Mouse (Mus musculus): ENCODE measurements at regions not wholly inside any gene's neighbourhood (a gene's known extent, or its start where the extent isn't known, plus 50 kb on each side); places are given as distances from the start of the nearest gene placed in this dataset.

DNA sequence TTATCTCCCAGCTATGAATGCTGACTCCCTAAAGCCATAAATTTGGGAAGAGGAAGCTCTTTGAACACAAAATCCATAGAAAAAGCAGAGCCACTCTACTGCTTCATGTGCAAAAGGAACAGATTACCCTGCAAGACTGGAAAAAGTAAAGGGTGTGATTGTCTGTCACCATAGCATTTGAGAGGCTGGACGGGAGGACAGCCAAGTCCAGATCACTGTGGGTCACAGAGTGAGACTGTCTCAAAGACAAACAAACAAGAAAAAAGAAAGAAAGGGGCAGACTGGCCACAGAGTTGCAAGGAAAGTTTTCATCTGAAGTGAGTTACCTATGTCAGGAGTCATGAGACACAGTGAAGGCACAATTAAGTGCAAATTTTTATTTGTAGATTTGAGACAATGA is 150.7 kb upstream of the Ccn2 start:
- peak; percentile 12 to 23 for DNase-seq

DNA sequence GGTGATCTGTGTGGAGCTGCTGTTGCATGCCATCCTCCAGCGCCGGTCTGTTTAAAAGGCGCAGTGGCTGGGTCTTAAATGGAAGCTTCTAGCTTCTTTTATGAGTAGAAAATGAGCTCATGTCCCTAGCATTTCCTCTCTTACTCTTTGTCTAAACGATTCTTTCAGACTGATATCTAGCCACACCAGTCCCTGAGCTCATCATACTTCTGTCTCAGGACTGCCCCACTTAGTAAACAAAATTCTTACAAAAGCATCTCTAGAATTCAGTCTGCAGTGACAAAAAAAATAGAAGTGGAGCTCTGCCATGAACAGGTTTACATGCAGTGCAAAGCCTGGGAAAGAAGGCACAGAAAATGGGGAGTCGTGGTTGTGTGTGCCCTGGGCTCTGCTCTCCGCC is 150.2 kb upstream of the Ccn2 start:
- no peak for DNase-seq

DNA sequence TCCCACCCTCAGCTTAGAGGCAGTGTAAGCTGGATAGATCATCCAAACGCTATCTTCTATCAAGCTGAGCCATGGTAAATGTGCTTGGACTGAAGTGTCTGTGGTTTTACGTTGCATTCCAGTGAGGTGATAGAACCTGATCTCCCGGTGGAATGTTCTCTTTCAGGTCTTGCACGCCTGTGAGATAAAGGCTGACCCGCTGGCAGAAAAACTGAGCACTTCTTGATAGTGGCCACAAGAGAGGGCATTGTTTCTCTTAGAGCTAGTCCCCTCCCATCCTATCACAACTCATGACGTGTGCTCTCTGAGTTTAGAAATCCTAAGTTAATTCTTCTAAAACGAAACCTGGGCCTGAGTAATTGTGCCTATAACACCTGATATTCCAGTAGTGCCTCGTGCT is 149.1 kb upstream of the Ccn2 start:
- DNase-seq = no peak

DNA sequence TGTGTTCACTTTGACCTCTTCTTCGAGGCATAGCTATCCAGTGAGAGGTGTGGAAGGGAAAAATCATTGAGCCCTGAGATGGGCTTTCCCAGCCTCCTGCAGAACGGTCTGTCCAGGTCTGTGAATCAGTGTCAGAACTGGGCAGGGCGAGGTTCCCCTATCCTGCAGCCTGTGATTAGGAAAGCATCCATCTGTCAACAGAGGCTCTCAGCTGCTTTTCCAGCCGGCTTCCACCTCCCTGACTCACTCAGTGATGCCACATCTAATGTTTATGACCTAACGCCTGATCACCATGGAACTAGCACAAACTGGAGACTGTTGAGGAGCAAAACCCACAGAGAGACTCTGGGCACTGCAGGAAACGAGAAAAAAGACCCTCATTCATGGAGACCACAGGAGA is 148.1 kb upstream of the Ccn2 start:
- peak in 1 of 2 experiments; percentile 6 for DNase-seq

DNA sequence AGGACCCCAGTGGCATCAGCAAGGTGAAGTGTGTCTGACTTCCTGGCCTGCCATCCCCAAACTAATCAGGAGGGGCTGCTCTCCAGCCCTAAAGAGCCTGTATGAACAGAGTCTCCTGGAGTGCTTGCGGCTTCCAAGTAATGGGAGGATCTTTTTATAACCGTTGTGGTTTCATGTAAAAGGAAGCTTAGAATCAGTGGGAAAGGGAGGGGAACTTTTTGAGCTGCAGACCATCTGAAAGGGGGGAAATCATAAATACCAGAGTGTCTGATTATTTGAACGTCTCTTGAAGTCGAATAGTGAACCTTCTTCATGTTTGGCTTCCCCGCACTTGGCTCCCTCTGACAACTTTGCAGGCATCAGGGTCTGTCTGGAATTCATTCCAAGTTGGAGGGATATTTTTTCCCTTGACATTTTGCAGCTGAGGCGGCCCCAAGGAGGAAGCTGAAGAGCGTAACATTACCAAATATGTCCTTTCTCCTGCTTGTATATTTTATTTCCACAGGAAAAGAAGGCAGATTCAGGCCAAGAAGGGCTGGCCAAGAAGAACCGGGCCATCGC is 147.2 kb upstream of the Ccn2 start:
- peak; percentile 41 to 49 for DNase-seq

DNA sequence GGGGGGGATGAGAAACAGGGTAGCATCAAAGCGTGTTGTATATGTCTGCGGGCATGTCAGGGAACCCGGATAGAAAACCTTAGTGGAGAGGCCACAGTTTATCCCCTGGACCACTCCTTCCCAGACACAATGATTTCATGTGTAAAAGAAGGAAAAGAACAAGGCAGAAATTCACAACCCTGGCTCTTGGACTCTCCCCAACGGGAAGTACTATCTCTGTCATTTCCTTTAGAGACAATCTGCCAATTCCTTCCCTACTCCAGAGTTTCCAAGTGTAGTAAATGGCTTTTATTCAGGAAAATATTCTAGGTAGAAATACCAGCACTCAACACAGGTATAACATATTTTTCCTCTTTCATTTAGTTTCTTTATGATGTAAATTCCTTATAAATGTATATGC is 141.7 kb upstream of the Ccn2 start:
- no peak for DNase-seq

DNA sequence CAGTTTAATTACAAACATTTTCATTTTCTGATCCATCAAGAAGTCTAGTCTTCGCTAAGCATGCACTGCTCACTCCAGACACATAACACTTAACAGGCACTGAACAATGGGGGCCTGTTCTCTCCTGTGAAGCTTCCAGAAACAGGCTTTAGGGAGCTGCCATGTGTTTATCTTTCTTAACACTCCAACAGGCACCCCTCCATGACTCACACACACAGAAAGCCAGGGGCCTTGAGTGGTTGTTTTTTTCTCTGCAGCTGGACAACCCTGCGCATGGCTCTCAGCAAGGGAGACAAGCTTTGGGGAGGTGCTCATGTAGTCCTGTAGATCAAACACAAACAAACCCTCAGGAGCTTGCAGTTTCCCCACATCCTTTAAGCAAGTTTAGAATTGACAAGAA is 136.6 kb upstream of the Ccn2 start:
- no peak for DNase-seq

DNA sequence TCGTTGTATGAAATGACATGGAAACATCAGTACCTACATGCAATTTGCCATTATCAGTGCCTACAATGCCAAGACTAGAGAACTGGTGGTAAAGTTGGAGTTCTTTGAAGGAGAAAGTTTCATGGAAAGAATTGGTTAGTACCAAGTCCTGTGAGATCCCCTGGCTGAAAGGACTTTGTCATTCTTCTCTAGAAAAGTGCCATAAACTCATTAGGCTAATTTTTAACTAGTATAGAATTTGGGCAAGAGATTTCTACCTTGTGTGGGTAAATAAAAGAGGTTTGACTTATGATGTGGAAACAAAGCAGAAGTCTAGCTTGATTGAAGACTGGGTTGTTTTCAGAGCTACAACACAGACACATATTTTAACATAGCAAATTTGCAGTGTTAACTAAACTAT is 131.4 kb upstream of the Ccn2 start:
- no peak for DNase-seq

DNA sequence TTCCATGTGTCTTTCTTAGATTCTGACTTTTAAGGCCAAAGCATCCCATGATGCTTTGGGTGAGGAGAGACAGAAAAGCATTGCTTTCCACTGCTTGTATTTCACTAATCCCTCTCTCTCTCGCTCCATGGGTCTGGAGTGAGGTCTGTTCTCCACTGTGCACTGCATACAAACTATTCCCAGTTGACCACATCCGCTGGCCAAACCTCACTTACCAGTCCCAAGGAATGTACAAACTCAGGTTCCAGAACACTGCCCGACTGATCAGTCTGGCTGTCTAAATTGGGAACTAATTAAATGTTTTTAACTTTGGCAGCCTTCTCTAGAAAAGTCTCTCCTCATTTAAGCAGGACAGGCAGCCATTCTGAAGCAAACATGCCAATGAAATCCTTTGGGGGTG is 130.9 kb upstream of the Ccn2 start:
- no peak for DNase-seq

DNA sequence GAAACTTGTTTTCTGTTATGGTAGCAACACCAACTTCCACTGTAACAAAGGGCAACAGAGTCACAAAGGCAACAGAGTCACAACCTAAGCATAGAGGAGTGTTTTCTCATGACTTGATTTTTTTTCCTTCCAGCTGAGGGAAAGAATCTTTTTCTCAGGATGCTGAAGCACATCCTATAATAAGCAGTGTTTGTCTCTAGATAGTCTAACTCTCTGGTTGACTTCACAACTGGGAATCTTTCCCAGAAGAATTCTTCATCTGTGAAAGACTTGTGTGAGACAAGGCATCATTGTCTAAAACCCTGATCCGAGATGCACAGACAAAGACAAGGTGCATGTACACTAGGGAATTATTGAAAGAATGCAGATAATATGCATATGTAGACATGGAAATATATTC is 125.5 kb upstream of the Ccn2 start:
- no peak for DNase-seq

DNA sequence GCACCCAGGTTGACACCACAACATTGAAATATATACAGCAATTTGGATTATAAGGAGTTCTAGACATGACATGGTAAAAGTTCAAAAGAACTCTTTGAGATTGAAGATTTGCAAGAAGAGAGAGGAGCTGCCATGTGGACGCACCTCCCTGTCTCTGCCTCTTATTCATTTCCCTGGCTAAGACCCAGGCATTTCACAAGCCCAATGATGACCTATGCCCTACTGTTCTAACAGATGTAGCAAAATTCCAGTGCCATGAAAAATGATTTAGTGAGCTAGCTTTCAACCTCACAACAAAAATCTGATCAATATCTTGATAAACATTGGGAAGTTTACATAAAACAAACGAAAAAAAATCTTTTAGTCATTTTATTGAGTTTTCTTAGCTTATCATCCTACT is 123.7 kb upstream of the Ccn2 start:
- DNase-seq = peak; percentile 16 to 49

DNA sequence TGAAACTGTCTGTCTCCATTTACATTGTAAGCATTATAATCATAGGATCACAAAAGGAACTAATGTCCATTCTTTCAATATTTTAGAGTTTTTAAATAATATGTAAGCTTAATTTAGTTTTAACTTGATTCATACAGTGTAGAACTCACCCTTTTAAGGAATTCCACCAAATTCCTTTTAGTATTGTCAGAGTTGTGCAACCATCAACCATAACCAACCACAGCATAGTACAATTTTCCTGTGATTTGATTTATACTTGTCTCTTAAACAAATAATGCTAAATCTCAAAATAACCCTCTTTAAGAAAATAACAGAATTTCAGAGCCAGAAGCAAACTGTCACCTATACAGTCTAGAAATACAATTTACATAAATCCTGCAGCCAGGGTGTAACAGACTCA is 119.0 kb upstream of the Ccn2 start:
- DNase-seq = no peak

DNA sequence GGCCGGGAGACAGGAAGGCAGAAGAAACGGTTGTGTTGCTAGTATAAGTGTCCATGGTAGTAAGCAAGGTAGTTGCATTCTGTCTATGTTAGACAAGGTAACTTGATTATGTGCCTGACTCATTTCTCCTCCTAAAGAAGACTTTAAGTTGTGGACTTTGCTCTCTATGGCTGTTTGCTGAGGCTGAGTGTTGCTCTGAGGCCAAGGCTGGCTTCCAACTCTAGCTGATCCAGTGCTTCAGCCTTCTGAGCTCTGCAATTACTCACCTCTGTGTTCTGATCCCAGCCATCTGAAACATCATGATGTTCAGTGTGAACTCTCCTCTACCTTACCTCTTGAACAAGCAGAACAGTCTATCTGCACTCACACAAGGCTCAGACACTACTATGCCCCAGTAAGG is 116.7 kb upstream of the Ccn2 start:
- DNase-seq = no peak

DNA sequence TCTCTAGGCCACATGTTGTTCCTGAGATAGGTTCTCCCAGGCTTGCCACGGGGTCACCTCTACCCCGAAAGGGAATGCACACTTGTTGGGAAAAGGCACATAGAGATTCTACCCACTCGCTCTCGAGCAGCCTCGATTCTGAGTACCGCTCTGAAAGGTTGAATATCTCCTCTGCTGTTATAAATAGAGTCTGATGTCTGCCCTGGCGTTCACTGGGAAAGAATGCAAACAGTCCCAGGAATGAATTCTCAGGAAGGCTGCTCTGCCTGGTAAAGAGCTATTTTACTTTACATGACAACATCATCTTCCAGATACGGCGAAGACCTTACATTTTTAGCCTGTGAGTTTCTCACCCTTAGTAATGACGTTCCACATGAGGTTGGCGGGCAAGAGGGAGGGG is 116.1 kb upstream of the Ccn2 start:
- no peak for DNase-seq

DNA sequence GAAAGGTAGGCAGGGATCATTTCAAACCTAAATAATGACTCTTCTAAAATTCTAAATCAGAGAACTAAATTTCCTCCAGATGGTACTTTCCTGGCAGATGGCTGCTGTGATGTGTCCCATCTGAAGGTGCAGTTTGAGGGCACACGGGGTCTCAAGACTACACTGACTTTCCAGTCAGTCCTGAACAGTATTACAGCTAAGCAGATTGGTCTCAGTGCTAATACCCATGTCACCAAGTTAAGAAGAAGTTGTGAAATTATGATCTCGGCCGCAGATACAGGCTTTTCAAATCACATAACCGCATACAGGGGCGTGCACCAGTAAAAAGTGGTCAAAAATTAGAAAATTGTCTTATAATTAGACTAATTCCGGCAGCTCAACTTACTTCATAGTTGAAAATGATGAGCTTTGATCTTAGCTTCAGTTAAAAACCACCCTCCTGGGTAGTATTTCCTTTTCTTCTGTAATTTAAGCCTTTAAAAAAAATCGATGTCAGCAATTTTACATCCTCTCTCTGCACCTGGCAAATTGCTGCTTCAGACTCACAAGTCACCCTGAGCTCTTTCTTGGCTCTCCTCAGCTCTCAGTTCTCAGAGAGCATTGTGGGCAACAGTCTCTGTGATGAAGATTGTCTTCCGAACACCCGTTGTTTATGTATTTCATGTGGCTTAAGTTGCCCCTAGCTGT is 113.2 kb upstream of the Ccn2 start:
- no peak for DNase-seq

DNA sequence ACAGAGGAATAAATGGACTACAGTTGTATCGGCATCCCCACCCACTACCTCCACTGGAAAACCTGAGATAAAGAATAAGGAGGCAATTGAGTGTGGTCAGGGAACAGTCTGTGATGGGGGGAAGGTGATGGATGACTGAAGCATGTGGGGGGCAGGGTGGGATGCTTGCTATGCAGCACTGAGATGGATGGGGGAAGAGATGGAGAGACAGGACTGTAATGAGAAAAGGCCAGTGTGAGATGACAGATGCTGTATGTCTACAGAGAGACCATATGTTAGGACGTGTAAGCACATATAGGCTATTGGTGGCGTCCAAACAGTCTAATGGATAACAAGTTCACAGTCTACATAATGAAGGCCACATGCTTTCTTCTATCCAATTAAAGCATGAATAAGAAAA is 112.2 kb upstream of the Ccn2 start:
- no peak for DNase-seq

DNA sequence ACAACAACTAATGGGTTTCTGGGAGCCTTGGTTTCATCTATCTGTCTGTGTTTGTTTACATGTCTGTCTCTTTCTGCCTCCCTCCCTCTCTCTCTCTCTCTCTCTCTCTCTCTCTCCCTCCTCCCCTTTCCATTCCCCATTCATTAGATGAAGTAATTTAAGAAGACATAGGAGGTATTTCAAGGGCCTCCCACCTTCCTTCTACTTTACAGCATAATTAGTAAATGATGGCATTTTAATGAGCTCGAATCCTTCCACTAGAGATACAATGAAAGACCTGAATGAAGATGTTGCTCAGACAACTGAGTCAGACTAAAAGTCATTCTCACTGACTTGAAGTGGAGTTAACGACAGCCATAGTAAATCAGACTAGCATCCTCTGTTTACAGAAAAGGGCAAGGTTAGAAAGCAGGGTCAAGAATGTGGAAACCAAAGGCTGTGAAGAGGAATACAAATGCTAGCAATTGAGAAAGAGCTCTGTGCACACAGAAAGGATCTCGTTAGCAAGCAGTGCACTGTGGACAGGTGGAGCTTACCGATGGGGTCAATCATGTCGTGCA is 111.1 kb upstream of the Ccn2 start:
- peak in 1 of 2 experiments; percentile 19 for DNase-seq

DNA sequence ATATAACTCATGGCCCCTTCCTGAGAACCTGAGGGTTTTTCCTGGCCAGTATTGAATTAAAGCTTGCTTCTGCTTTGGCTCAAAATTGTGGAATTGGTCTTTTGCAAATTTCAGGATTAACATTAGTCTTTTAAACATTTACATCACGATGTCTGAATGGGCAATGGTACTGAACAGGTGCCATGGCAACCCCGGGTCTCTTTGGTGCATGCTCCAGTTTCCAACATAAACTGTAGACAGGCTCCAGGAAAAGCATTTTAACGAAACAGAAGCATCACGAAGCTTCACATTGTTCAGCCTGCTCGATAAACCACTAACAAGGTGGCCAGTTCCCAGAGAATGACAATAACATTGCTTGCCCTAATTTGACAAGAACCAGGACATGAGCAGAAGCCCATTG is 109.8 kb upstream of the Ccn2 start:
- DNase-seq = no peak

DNA sequence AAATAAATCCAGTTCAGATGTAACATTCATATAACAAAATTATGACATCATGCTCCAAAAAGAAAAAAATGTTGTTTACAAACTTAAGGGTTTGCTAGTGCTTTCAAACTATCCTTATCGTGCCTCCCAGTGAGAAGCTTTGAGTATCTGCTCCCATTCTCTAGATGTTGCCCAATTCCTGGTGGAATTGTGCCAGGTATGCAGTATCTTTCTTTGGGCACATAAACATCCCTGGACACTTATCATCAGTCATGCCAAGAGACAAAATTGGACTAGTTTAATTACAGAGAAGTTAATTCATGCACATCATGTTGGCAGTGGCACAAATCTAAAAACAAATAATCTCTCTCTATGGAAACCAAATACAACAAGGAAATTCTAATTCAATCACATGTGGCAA is 109.0 kb upstream of the Ccn2 start:
- DNase-seq = no peak

DNA sequence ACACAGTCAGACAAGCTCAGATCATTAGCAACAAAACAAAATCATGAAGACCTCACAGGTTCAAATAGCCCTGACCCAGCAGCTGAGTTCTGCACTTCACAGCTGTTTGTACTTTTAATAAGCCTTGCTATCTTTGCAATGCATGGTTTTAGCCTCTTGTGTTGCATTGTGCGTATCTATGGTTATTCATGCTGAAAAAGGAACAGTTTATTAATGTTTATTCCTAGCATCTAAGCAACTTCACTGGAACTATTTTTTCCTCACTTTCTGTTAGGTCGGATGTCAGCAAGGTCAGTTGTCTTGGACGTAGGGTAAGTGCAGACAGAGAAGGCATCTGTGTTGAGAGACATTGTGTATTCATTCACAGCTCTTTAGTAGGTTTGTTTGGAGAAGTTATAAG is 107.3 kb upstream of the Ccn2 start:
- DNase-seq = no peak

DNA sequence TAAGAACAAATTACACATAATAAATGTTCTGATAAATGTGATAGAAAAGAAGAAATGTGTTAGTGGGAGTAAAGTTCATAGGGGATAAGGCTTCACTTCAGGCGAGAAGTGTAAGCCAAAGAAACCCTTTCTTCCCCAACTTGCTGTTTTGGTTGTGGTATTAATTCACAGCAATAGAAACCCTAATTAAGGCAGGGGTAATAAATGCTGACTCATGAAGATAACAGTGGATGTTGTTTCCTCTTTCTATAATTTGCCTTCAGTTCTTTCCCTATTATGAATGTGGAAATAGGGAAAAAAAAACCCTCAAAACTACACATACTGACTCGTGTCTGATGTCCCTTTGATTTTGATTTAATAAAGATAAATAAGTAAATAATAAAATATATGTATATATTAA is 104.8 kb upstream of the Ccn2 start:
- DNase-seq = no peak

DNA sequence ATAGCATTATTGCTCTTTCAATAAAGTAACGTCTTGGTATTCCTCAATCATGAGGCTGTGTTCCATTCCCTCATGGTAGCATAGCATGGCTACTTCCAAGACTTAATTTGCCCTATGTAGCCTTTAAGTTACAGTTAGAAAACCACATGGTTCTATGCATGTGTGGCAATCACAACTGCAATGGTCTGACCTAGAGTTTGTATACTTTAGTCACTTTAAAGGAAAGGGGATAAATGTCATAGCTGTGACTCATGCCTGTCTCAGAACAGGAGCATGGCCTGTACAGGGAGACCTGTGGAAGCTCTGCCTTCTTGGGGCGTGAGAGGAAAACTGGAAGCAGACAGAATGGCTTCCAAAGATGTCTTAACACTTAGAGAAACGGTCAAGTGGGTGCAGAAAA is 103.4 kb upstream of the Ccn2 start:
- DNase-seq = no peak

DNA sequence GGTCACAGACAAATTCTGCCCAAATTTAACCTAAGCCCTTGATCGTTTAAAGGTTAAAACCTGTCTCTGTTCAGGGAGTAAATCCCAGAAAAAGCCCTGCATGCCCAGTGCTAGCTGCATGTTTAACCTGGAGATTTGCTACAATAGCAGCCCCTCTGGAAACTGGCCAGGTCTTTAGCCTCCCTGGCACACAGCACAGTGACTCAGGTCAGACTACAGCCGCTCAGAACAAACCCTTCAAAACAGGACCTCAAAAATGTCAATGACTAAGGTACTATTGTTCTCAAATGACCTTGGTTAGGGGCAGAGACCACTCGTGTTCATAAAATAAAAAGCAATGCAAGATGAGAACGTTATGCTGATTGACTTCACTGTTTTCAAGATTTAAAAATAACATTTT is 101.8 kb upstream of the Ccn2 start:
- peak; percentile 56 to 63 for DNase-seq

DNA sequence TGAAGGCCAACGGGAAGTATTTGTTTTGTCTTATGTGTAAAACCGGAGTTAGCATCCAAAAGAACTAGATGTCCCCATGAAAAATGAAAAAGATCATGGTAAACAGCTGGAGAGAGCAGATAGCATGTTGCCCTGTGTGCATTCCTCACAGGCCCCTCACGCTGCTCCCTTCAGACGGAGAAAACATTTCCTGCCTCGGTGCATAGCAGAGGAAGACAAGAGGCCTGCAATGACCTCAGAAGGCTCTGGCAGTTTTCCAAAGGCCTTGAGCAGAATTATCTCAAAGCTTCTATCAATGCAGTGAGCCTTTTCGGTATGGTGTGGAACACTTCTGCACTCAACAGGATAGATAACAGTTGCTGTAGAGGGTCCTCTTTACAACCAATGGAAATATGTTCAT is 101.3 kb upstream of the Ccn2 start:
- DNase-seq = peak; percentile 64 to 83
